Mouse (Mus musculus): ENCODE measurements around the gene Rpl3. TPM values are rescaled to one million over a fixed set of nuclear protein-coding genes. Genes with fewer than 3 reads are reported as not detected.

The Rpl3 gene
- polyA plus RNA-seq, 1 experiment from 2014 or later: 450 TPM

GRCm38 (mm10) chr15:80075733-80076337 lies 15.8 kb downstream of the Rpl3 start:
- Histone ChIP-seq H3K36me3 (ENCODE audit: control insufficient read depth, insufficient read depth) (peaks cover 43% of the 10 kb centered on the region), H3K4me2 (replicated peaks; ENCODE audit: low read depth) (no peak overlapping the region), H3K4me1 (replicated peaks; ENCODE audit: control insufficient read depth, insufficient read depth, low read length) (no peaks in the 10 kb centered on the region), H3K9ac (ENCODE audit: low read depth, low read length) (no peak overlapping the region), H3K27ac (ENCODE audit: low read depth, low read length) (no peak overlapping the region), H3K27me3 (replicated peaks; ENCODE audit: control insufficient read depth, insufficient read depth, low read length) (no peaks in the 10 kb centered on the region), H3K9me3 (ENCODE audit: control insufficient read depth) (no peaks in the 10 kb centered on the region), H3K4me3 (ENCODE audit: low read depth, low read length) (no peak overlapping the region)
- no peak for ATAC-seq
- 33% methylated on average over 5 of the region's 5 CpGs for WGBS
- TF ChIP-seq CTCF (IDR thresholded peaks at IDR 0.05; ENCODE audit: low read depth): no peak

- Histone ChIP-seq H3K27ac (ENCODE audit: low read depth, low read length) (no peak overlapping the region), H3K36me3 (ENCODE audit: control insufficient read depth, insufficient read depth) (peaks cover 38% of the 10 kb centered on the region), H3K27me3 (replicated peaks; ENCODE audit: control insufficient read depth, insufficient read depth, low read length) (no peaks in the 10 kb centered on the region)
Measured at GRCm38 (mm10) chr15:80075374-80075694, 16.3 kb downstream of the Rpl3 start.

GRCm38 (mm10) chr15:80074663-80075373 lies 16.9 kb downstream of the Rpl3 start:
- Histone ChIP-seq H3K9me3 (ENCODE audit: control insufficient read depth) (no peaks in the 10 kb centered on the region), H3K4me2 (replicated peaks; ENCODE audit: low read depth) (no peak overlapping the region), H3K4me1 (replicated peaks; ENCODE audit: control insufficient read depth, insufficient read depth, low read length) (no peaks in the 10 kb centered on the region), H3K27me3 (replicated peaks; ENCODE audit: control insufficient read depth, insufficient read depth, low read length) (no peaks in the 10 kb centered on the region), H3K9ac (ENCODE audit: low read depth, low read length) (no peak overlapping the region), H3K27ac (ENCODE audit: low read depth, low read length) (no peak overlapping the region), H3K36me3 (ENCODE audit: control insufficient read depth, insufficient read depth) (peaks cover 33% of the 10 kb centered on the region), H3K4me3 (ENCODE audit: low read depth, low read length) (no peak overlapping the region)
- no peak for TF ChIP-seq CTCF (IDR thresholded peaks at IDR 0.05; ENCODE audit: low read depth)
- no peak for ATAC-seq
- 48% methylated on average over 6 of the region's 6 CpGs for WGBS

More at GRCm38 (mm10) chr15:80075374-80075694, 16.3 kb downstream of the Rpl3 start:
- Histone ChIP-seq H3K4me3 (ENCODE audit: low read depth, low read length) (no peak overlapping the region), H3K4me2 (replicated peaks; ENCODE audit: low read depth) (no peak overlapping the region), H3K4me1 (replicated peaks; ENCODE audit: control insufficient read depth, insufficient read depth, low read length) (no peaks in the 10 kb centered on the region), H3K9ac (ENCODE audit: low read depth, low read length) (no peak overlapping the region), H3K9me3 (ENCODE audit: control insufficient read depth) (no peaks in the 10 kb centered on the region)
- WGBS: 34% methylated on average over 3 of the region's 3 CpGs
- no peak for TF ChIP-seq CTCF (IDR thresholded peaks at IDR 0.05; ENCODE audit: low read depth)
- no peak for ATAC-seq

- Histone ChIP-seq H3K27ac (ENCODE audit: low read depth, low read length) (no peak overlapping the region), H3K4me1 (replicated peaks; ENCODE audit: control insufficient read depth, insufficient read depth, low read length) (no peaks in the 10 kb centered on the region), H3K36me3 (ENCODE audit: control insufficient read depth, insufficient read depth) (peaks cover 18% of the 10 kb centered on the region), H3K27me3 (replicated peaks; ENCODE audit: control insufficient read depth, insufficient read depth, low read length) (no peaks in the 10 kb centered on the region), H3K9ac (ENCODE audit: low read depth, low read length) (no peak overlapping the region), H3K4me2 (replicated peaks; ENCODE audit: low read depth) (no peak overlapping the region), H3K9me3 (ENCODE audit: control insufficient read depth) (no peaks in the 10 kb centered on the region), H3K4me3 (ENCODE audit: low read depth, low read length) (no peak overlapping the region)
- 80% methylated on average over 1 of the region's 1 CpGs for WGBS
- no peak for ATAC-seq
- no peak for TF ChIP-seq CTCF (IDR thresholded peaks at IDR 0.05; ENCODE audit: low read depth)
Measured at GRCm38 (mm10) chr15:80073256-80073621, 18.4 kb downstream of the Rpl3 start.

- no peaks in the 10 kb centered on the region for H3K27me3 ChIP-seq (replicated peaks; ENCODE audit: control insufficient read depth, insufficient read depth, low read length)
- peaks cover 13% of the 10 kb centered on the region for H3K36me3 ChIP-seq (ENCODE audit: control insufficient read depth, insufficient read depth)
- H3K4me3 ChIP-seq (ENCODE audit: low read depth, low read length): no peak overlapping the region
- 76% methylated on average over 7 of the region's 7 CpGs for WGBS
- no peak overlapping the region for H3K27ac ChIP-seq (ENCODE audit: low read depth, low read length)
- no peak for ATAC-seq
- no peaks in the 10 kb centered on the region for H3K9me3 ChIP-seq (ENCODE audit: control insufficient read depth)
- no peak for TF ChIP-seq CTCF (IDR thresholded peaks at IDR 0.05; ENCODE audit: low read depth)
- H3K9ac ChIP-seq (ENCODE audit: low read depth, low read length): no peak overlapping the region
- no peaks in the 10 kb centered on the region for H3K4me1 ChIP-seq (replicated peaks; ENCODE audit: control insufficient read depth, insufficient read depth, low read length)
- H3K4me2 ChIP-seq (replicated peaks; ENCODE audit: low read depth): no peak overlapping the region
Measured at GRCm38 (mm10) chr15:80072579-80073255, 19.0 kb downstream of the Rpl3 start.

- H3K27ac ChIP-seq (ENCODE audit: low read depth, low read length): no peak overlapping the region
- H3K4me2 ChIP-seq (replicated peaks; ENCODE audit: low read depth): no peak overlapping the region
- H3K36me3 ChIP-seq (ENCODE audit: control insufficient read depth, insufficient read depth): peaks cover 6% of the 10 kb centered on the region
- 0 out of 2 replicates have a peak, but pooled peaks have one; percentile 26 for ATAC-seq
- no peak overlapping the region for H3K9ac ChIP-seq (ENCODE audit: low read depth, low read length)
- no peaks in the 10 kb centered on the region for H3K27me3 ChIP-seq (replicated peaks; ENCODE audit: control insufficient read depth, insufficient read depth, low read length)
- H3K4me1 ChIP-seq (replicated peaks; ENCODE audit: control insufficient read depth, insufficient read depth, low read length): no peaks in the 10 kb centered on the region
- no peak for TF ChIP-seq CTCF (IDR thresholded peaks at IDR 0.05; ENCODE audit: low read depth)
- no peak overlapping the region for H3K4me3 ChIP-seq (ENCODE audit: low read depth, low read length)
- 32% methylated on average over 9 of the region's 9 CpGs for WGBS
- no peaks in the 10 kb centered on the region for H3K9me3 ChIP-seq (ENCODE audit: control insufficient read depth)
Measured at GRCm38 (mm10) chr15:80071951-80072437, 19.7 kb downstream of the Rpl3 start.
